1 mouse cellular context compared by ENCODE assay signal in genomic region chr15:81958906-81959305, GRCm38 (mm10).
TF ChIP-seq lines count a peak whose summit lies in the region.

No protein-coding gene starts in this region.

TF ChIP-seq in ES-E14, 5 proteins besides CTCF, POLR2A, EP300 and RAD21:
- TF ChIP-seq HCFC1 (IDR thresholded peaks at IDR 0.05; ENCODE audit: borderline replicate concordance, insufficient read depth, low read length) (no peak), ZNF384 (IDR thresholded peaks at IDR 0.05; ENCODE audit: low read depth, low read length) (no peak)
